ENCODE assay signal across 34 mouse cellular contexts in genomic region chr9:13966212-13966611, GRCm38 (mm10).
"Had no signal": no experiment of that assay in that cellular context is flagged by ENCODE, and none has a peak within 500 bp of the region (broad histone marks: within the 10 kb centered on the region; RNA-seq: fewer than 3 reads in every experiment).

No protein-coding gene starts in this region.

- H3K4me1 ChIP-seq: heart, embryonic 10.5 days; hindbrain, embryonic 12.5 days; intestine, embryonic 15.5 days; kidney, embryonic 15.5 days had no signal

- H3K9me3 ChIP-seq: heart, embryonic 10.5 days; heart, embryonic 12.5 days; heart, embryonic 13.5 days; heart, embryonic 15.5 days; hindbrain, embryonic 10.5 days; hindbrain, embryonic 12.5 days; hindbrain, embryonic 13.5 days; hindbrain, embryonic 15.5 days; intestine, embryonic 15.5 days; kidney, embryonic 15.5 days had no signal

- DNase-seq: heart, postnatal 10 days; heart, postnatal 14 days; heart, postnatal 36 days; heart, postnatal 4 days; kidney, adult 11 months; kidney, adult 18-20 months; kidney, adult 2 months; kidney, adult 8-10 months; kidney, adult 9 months; kidney, postnatal 14 days; kidney, postnatal 25 days; kidney, postnatal 36 days; kidney, postnatal 4 days; layer of hippocampus, adult 9-11 months; layer of hippocampus, postnatal 36 days had no signal

- H3K9ac ChIP-seq: heart, embryonic 12.5 days; heart, embryonic 13.5 days; heart, embryonic 15.5 days; hindbrain, embryonic 12.5 days; hindbrain, embryonic 13.5 days; hindbrain, embryonic 14.5 days; hindbrain, embryonic 15.5 days; intestine, embryonic 15.5 days; kidney, embryonic 15.5 days had no signal

- H3K4me3 ChIP-seq: heart, embryonic 10.5 days; heart, embryonic 12.5 days; heart, embryonic 13.5 days; heart, embryonic 15.5 days; hindbrain, embryonic 10.5 days; hindbrain, embryonic 12.5 days; hindbrain, embryonic 13.5 days; hindbrain, embryonic 15.5 days; intestine, embryonic 15.5 days; kidney, embryonic 15.5 days; layer of hippocampus, adult 2 months; left cerebral cortex, adult 2 months had no signal

- ATAC-seq: hindbrain, embryonic 16.5 days; inflammation-experienced regulatory T-cells, adult 6 months; intestine, embryonic 15.5 days; intestine, embryonic 16.5 days; intestine, postnatal 0 days had no signal

- H3K27me3 ChIP-seq: heart, embryonic 12.5 days; heart, embryonic 15.5 days; hindbrain, embryonic 12.5 days; hindbrain, embryonic 13.5 days; hindbrain, embryonic 15.5 days; intestine, embryonic 15.5 days; kidney, embryonic 15.5 days had no signal

- H3K4me2 ChIP-seq: heart, embryonic 11.5 days; heart, embryonic 12.5 days; heart, embryonic 13.5 days; heart, embryonic 15.5 days; hindbrain, embryonic 12.5 days; hindbrain, embryonic 13.5 days; hindbrain, embryonic 14.5 days; hindbrain, embryonic 15.5 days; intestine, embryonic 15.5 days; kidney, embryonic 15.5 days had no signal

- H3K36me3 ChIP-seq: heart, embryonic 10.5 days; heart, embryonic 12.5 days; heart, embryonic 13.5 days; heart, embryonic 15.5 days; hindbrain, embryonic 10.5 days; hindbrain, embryonic 12.5 days; hindbrain, embryonic 13.5 days; hindbrain, embryonic 15.5 days; intestine, embryonic 15.5 days; kidney, embryonic 15.5 days had no signal

- H3K27ac ChIP-seq: heart, embryonic 10.5 days; heart, embryonic 13.5 days; heart, embryonic 15.5 days; hindbrain, embryonic 10.5 days; hindbrain, embryonic 12.5 days; hindbrain, embryonic 13.5 days; hindbrain, embryonic 14.5 days; hindbrain, embryonic 15.5 days; intestine, embryonic 15.5 days; kidney, embryonic 15.5 days; kidney, postnatal 0 days; layer of hippocampus, adult 2 months; left cerebral cortex, adult 2 months had no signal
